8 mouse cellular contexts compared by ENCODE assay signal in the genomic region with DNA sequence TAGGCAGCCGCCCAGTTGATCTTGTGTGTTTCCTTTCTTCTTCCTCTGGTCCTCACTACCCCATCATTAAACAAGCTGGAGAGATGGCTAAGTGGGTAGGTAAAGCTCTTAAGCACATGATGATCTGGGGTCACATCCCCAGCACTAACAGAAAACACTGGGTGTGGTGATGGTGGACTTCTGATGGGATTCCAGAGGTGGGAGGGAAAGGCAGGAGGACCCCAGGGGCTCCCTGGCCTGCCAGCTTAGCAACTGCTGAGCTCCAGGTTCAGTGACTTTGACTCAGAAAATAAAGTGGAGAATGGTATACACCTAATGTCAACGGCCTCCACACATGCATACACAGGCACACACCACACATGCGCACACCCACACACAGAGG. TPM values are rescaled to one million over a fixed set of nuclear protein-coding genes. Genes with fewer than 3 reads are reported as not detected.
DNase-seq lines count a peak whose midpoint lies in the region; ATAC-seq and TF ChIP-seq lines count a peak whose summit lies in the region.

No protein-coding gene starts in this region.

- no peak for ATAC-seq in liver, embryonic 14.5 days (ENCODE audit: insufficient read depth)
- ATAC-seq in activated CD4-positive, CD25-positive, alpha-beta regulatory T cell, adult 4 months, result no peak

- H3K9me3 ChIP-seq in forebrain, embryonic 10.5 days, result no peaks in the 10 kb centered on the region
- H3K9me3 ChIP-seq in liver, embryonic 14.5 days (ENCODE audit: control insufficient read depth, low read length), result no peaks in the 10 kb centered on the region

- H3K27ac ChIP-seq in forebrain, embryonic 10.5 days, result peak overlapping the region; percentile 94
- peak overlapping the region; percentile 64 for H3K27ac ChIP-seq in liver, embryonic 14.5 days

- no peak for TF ChIP-seq CTCF in liver, embryonic 14.5 days (IDR thresholded peaks at IDR 0.05; ENCODE audit: low read depth)

- TF ChIP-seq EP300 in liver, embryonic 14.5 days (IDR thresholded peaks at IDR 0.05; ENCODE audit: low read depth), result no peak

- peaks cover 68% of the 10 kb centered on the region for H3K36me3 ChIP-seq in forebrain, embryonic 10.5 days (replicated peaks)
- H3K36me3 ChIP-seq in liver, embryonic 14.5 days (replicated peaks; ENCODE audit: control insufficient read depth, insufficient read depth, low read depth), result no peaks in the 10 kb centered on the region

- H3K4me3 ChIP-seq in forebrain, embryonic 10.5 days, result peak overlapping the region; percentile 88
- H3K4me3 ChIP-seq in liver, embryonic 14.5 days (ENCODE audit: insufficient read depth in 1 of 2, low read depth in 2 of 2, low read length in 2 of 2), result peak overlapping the region; percentile 79 to 89

- 45% methylated on average over 3 of the region's 3 CpGs for WGBS in forebrain, embryonic 10.5 days
- WGBS in liver, embryonic 14.5 days (ENCODE audit: insufficient replicate concordance), result 45% methylated on average over 3 of the region's 3 CpGs

- peak; percentile 34 for DNase-seq in cerebellum, adult 9-11 months
- DNase-seq in cerebellum, postnatal 14 days, result no peak
- DNase-seq in A20 (ENCODE audit: low read depth, low spot score) (peak; percentile 63), adipocyte (ENCODE audit: low spot score) (no peak)
- no peak for DNase-seq in forebrain, embryonic 10.5 days (ENCODE audit: extremely low spot score, low spot score)
- DNase-seq in liver, embryonic 14.5 days (ENCODE audit: low read depth in 3 of 3, low spot score in 3 of 3), result no peak
- no peak for DNase-seq in right cerebral cortex, postnatal 25 days

- peak overlapping the region; percentile 84 for H3K9ac ChIP-seq in liver, embryonic 14.5 days (replicated peaks)

- peaks cover 19% of the 10 kb centered on the region for H3K4me1 ChIP-seq in forebrain, embryonic 10.5 days
- H3K4me1 ChIP-seq in liver, embryonic 14.5 days (replicated peaks; ENCODE audit: control insufficient read depth in 2 of 2, insufficient read depth in 2 of 2, low read length in 1 of 2), result peaks cover 0 to 21% of the 10 kb centered on the region in 2 experiments

- peak overlapping the region; percentile 96 for H3K4me2 ChIP-seq in liver, embryonic 14.5 days (ENCODE audit: low read depth)

- no peaks in the 10 kb centered on the region for H3K27me3 ChIP-seq in forebrain, embryonic 10.5 days (ENCODE audit: poor library complexity, severe bottlenecking)
- no peaks in the 10 kb centered on the region for H3K27me3 ChIP-seq in liver, embryonic 14.5 days (ENCODE audit: control insufficient read depth, insufficient read depth, low read length)

RNA-seq across cellular contexts. Expression of a gene that starts 0.6 kb away (rescaled TPM):
- 4.2 and 5.9 TPM in 2 replicates for polyA plus RNA-seq in forebrain, embryonic 10.5 days (2016; fragmentation: Nextera tagmentation; extraction: Ambion mirVana)
- 1.5 and 1.6 TPM in 2 replicates for polyA plus RNA-seq in liver, embryonic 14.5 days (2012; rRNA removed)
- 0.35 TPM in 1 of 2 replicates, not detected in the other for polyA plus RNA-seq in liver, embryonic 14.5 days (2014; fragmentation: Nextera tagmentation; extraction: Ambion mirVana)
- 1 to 10 TPM in 1 of 2 experiments, under 1 TPM in 1; 0.93 to 2.2 TPM for polyA plus RNA-seq in activated CD4-positive, CD25-positive, alpha-beta regulatory T cell, adult 4 months (2017; shearing (Covaris generic))

RNA-seq across cellular contexts. Expression of a gene that starts 0.7 kb away (rescaled TPM):
- 22.3 and 24.9 TPM in 2 replicates for polyA plus RNA-seq in forebrain, embryonic 10.5 days (2016; fragmentation: Nextera tagmentation; extraction: Ambion mirVana)
- polyA plus RNA-seq in liver, embryonic 14.5 days (2012; rRNA removed), result 4.7 and 4.9 TPM in 2 replicates
- polyA plus RNA-seq in liver, embryonic 14.5 days (2014; fragmentation: Nextera tagmentation; extraction: Ambion mirVana), result 5.0 and 6.9 TPM in 2 replicates
- polyA plus RNA-seq in activated CD4-positive, CD25-positive, alpha-beta regulatory T cell, adult 4 months (2017; shearing (Covaris generic)), result 10 to 100 TPM; 19.2 to 24.2 TPM

RNA-seq across cellular contexts. Expression of a gene that starts 5.3 kb away (rescaled TPM):
- polyA plus RNA-seq in forebrain, embryonic 10.5 days (2016; fragmentation: Nextera tagmentation; extraction: Ambion mirVana), result 2.0 and 2.6 TPM in 2 replicates
- 1.1 and 1.3 TPM in 2 replicates for polyA plus RNA-seq in liver, embryonic 14.5 days (2012; rRNA removed)
- polyA plus RNA-seq in liver, embryonic 14.5 days (2014; fragmentation: Nextera tagmentation; extraction: Ambion mirVana), result 0.11 and 0.13 TPM in 2 replicates
- 1 to 10 TPM; 1.7 to 2.3 TPM for polyA plus RNA-seq in activated CD4-positive, CD25-positive, alpha-beta regulatory T cell, adult 4 months (2017; shearing (Covaris generic))

RNA-seq across cellular contexts. Expression of a gene that starts 55.4 kb away (rescaled TPM):
- polyA plus RNA-seq in forebrain, embryonic 10.5 days (2016; fragmentation: Nextera tagmentation; extraction: Ambion mirVana), result 3.5 and 3.7 TPM in 2 replicates
- 1.0 and 1.1 TPM in 2 replicates for polyA plus RNA-seq in liver, embryonic 14.5 days (2012; rRNA removed)
- polyA plus RNA-seq in liver, embryonic 14.5 days (2014; fragmentation: Nextera tagmentation; extraction: Ambion mirVana), result 0.15 and 0.20 TPM in 2 replicates
- polyA plus RNA-seq in activated CD4-positive, CD25-positive, alpha-beta regulatory T cell, adult 4 months (2017; shearing (Covaris generic)), result 1 to 10 TPM; 1.2 to 1.5 TPM

Comparison
In these comparisons a context has a peak if more than half of its experiments do, and no peak if none do; other contexts are left out.
1. DNase-seq: peak in cerebellum, adult 9-11 months (single experiment) and A20 (single experiment); none in cerebellum, postnatal 14 days (0 of 2), forebrain, embryonic 10.5 days (single experiment), liver, embryonic 14.5 days (0 of 3), right cerebral cortex, postnatal 25 days (single experiment) and adipocyte (single experiment).